8 mouse cellular contexts compared by ENCODE assay signal in the genomic region with DNA sequence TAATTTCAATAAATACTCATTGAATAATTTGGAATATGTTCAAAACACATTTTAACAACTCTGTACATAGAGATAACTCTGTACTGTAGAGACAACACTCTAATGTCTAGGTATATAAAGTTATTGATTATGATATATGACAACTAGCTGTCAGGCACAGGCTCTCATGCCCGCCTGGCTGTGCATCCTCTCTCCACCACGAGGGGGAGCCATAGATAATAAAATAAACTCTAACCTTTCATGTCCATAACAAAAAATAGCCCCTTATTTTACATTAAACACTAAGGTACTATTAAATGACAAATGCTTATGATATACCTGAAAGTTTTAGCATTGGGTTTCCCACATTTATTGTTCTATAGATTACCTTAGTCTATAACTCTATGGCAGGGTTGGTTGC. TPM values are rescaled to one million over a fixed set of nuclear protein-coding genes. Genes with fewer than 3 reads are reported as not detected.
DNase-seq lines count a peak whose midpoint lies in the region; ATAC-seq and TF ChIP-seq lines count a peak whose summit lies in the region.

No protein-coding gene starts in this region.

- H3K9me3 ChIP-seq in hindbrain, embryonic 14.5 days (ENCODE audit: control insufficient read depth, low read length), result no peaks in the 10 kb centered on the region
- no peaks in the 10 kb centered on the region for H3K9me3 ChIP-seq in hindbrain, embryonic 13.5 days

- DNase-seq in hindbrain, embryonic 14.5 days (ENCODE audit: low spot score), result peak; percentile 78
- peak; percentile 68 for DNase-seq in adipocyte (ENCODE audit: low spot score)
- peak; percentile 57 for DNase-seq in embryo, embryonic 11 days
- peak; percentile 16 for DNase-seq in heart, postnatal 25 days (ENCODE audit: low spot score)
- DNase-seq in left cerebral cortex, adult 8-10 months (ENCODE audit: low spot score in 2 of 2), result peak; percentile 21 to 58
- DNase-seq in thymus, postnatal 14 days, result peak; percentile 70

- TF ChIP-seq POLR2A in olfactory bulb, adult 2 months (IDR thresholded peaks at IDR 0.05; ENCODE audit: insufficient read depth, low read depth, low read length), result no peak

- ATAC-seq in hindbrain, embryonic 14.5 days (ENCODE audit: low FRiP score), result no peak
- no peak for ATAC-seq in hindbrain, embryonic 13.5 days (ENCODE audit: low FRiP score)

- H3K9ac ChIP-seq in hindbrain, embryonic 14.5 days, result no peak overlapping the region
- H3K9ac ChIP-seq in hindbrain, embryonic 13.5 days, result no peak overlapping the region

- no peaks in the 10 kb centered on the region for H3K36me3 ChIP-seq in hindbrain, embryonic 14.5 days (replicated peaks; ENCODE audit: control insufficient read depth, insufficient read depth)
- no peaks in the 10 kb centered on the region for H3K36me3 ChIP-seq in hindbrain, embryonic 13.5 days

- no peak overlapping the region for H3K27ac ChIP-seq in hindbrain, embryonic 14.5 days
- no peak overlapping the region for H3K27ac ChIP-seq in hindbrain, embryonic 13.5 days
- no peak overlapping the region for H3K27ac ChIP-seq in olfactory bulb, adult 2 months (ENCODE audit: insufficient read depth, low read depth, low read length)

- no peaks in the 10 kb centered on the region for H3K4me1 ChIP-seq in hindbrain, embryonic 14.5 days (replicated peaks; ENCODE audit: control insufficient read depth, insufficient read depth, low read length)
- no peaks in the 10 kb centered on the region for H3K4me1 ChIP-seq in hindbrain, embryonic 13.5 days (replicated peaks)
- H3K4me1 ChIP-seq in olfactory bulb, adult 2 months (ENCODE audit: control insufficient read depth, insufficient read depth, low read length), result no peaks in the 10 kb centered on the region

- no peak overlapping the region for H3K4me2 ChIP-seq in hindbrain, embryonic 14.5 days (replicated peaks)
- no peak overlapping the region for H3K4me2 ChIP-seq in hindbrain, embryonic 13.5 days

- H3K4me3 ChIP-seq in hindbrain, embryonic 14.5 days (replicated peaks; ENCODE audit: low read length), result no peak overlapping the region
- H3K4me3 ChIP-seq in hindbrain, embryonic 13.5 days, result no peak overlapping the region
- no peak overlapping the region for H3K4me3 ChIP-seq in olfactory bulb, adult 2 months (ENCODE audit: insufficient read depth, low read depth, low read length)

- H3K27me3 ChIP-seq in hindbrain, embryonic 14.5 days (ENCODE audit: control insufficient read depth, insufficient read depth, low read length), result no peaks in the 10 kb centered on the region
- no peaks in the 10 kb centered on the region for H3K27me3 ChIP-seq in hindbrain, embryonic 13.5 days

- intact Hi-C loops in heart, postnatal 25 days (cut with DNase I), result loop anchor here (2.0 to 5.0 kb wide), 2 partner anchors 281 to 701 kb away; no protein-coding TSS in a partner anchor

- TF ChIP-seq CTCF in olfactory bulb, adult 2 months (IDR thresholded peaks at IDR 0.05; ENCODE audit: insufficient read depth, low read depth, low read length), result peak; percentile 49; the same call in 1 of the 2 replicates

- 0% methylated on average over 2 of the region's 2 CpGs for WGBS in hindbrain, embryonic 14.5 days
- WGBS in hindbrain, embryonic 13.5 days, result 1% methylated on average over 2 of the region's 2 CpGs
- WGBS in olfactory bulb, adult 2 months, result 1% methylated on average over 2 of the region's 2 CpGs

RNA-seq across cellular contexts. Expression of gene Casp3, which starts 54.4 kb away (rescaled TPM):
- 178 and 212 TPM in 2 replicates for polyA plus RNA-seq in hindbrain, embryonic 14.5 days (2014; fragmentation: Nextera tagmentation; extraction: Ambion mirVana)
- polyA plus RNA-seq in hindbrain, embryonic 13.5 days (2015; fragmentation: Nextera tagmentation; extraction: Ambion mirVana), result 203 and 211 TPM in 2 replicates
- total RNA-seq in heart, postnatal 25 days (2021), result 1 to 10 TPM; 4.0 to 4.4 TPM
- 10 to 100 TPM; 12.0 to 15.0 (median 13.5) TPM for total RNA-seq in left cerebral cortex, adult 8-10 months (2022)
- not detected in 2 replicates for polyA plus RNA-seq in olfactory bulb, adult 2 months (2012; ENCODE audit: insufficient read depth, insufficient read length, low replicate concordance, missing spikeins)

RNA-seq across cellular contexts. Expression of gene Primpol, which starts 54.5 kb away (rescaled TPM):
- polyA plus RNA-seq in hindbrain, embryonic 14.5 days (2014; fragmentation: Nextera tagmentation; extraction: Ambion mirVana), result 7.5 and 8.6 TPM in 2 replicates
- polyA plus RNA-seq in hindbrain, embryonic 13.5 days (2015; fragmentation: Nextera tagmentation; extraction: Ambion mirVana), result 6.9 and 9.8 TPM in 2 replicates
- total RNA-seq in heart, postnatal 25 days (2021), result 1 to 10 TPM; 1.9 to 2.4 TPM
- 1 to 10 TPM; 4.5 to 6.3 (median 5.2) TPM for total RNA-seq in left cerebral cortex, adult 8-10 months (2022)
- polyA plus RNA-seq in olfactory bulb, adult 2 months (2012; ENCODE audit: insufficient read depth, insufficient read length, low replicate concordance, missing spikeins), result not detected in 2 replicates

Comparison
In these comparisons a context has a peak if more than half of its experiments do, and no peak if none do; other contexts are left out.
1. DNase-seq: peak in every context shown above with its lines; median percentile 78 in hindbrain, embryonic 14.5 days; 70 in thymus, postnatal 14 days; 68 in adipocyte; 57 in embryo, embryonic 11 days; 40 in left cerebral cortex, adult 8-10 months; 16 in heart, postnatal 25 days.